Mouse (Mus musculus) heart, adult 2 months (tissue): ENCODE measurements around the gene D930007J09Rik. TPM values are rescaled to one million over a fixed set of nuclear protein-coding genes. Genes with fewer than 3 reads are reported as not detected.

Experiments
- DNase-seq, 2 experiments: peaks; one replicate each; pipeline ENCODE4 v3.0.0; 2021
- H3K27ac ChIP-seq: fragments of 200-600 bp; 2 replicates; pipeline ENCODE4 v1.8.1; 2022
- H3K27me3 ChIP-seq: fragments of 200-500 bp; 2 replicates; pipeline ENCODE4 v1.6.1; 2012; ENCODE audit warnings: mild to moderate bottlenecking, low read length, inconsistent platforms, mixed read lengths; ENCODE audit not compliant: control insufficient read depth, insufficient read depth
- H3K36me3 ChIP-seq: fragments of 200-500 bp; 2 replicates; pipeline ENCODE4 v1.6.1; 2012; ENCODE audit warnings: low read length, inconsistent platforms; ENCODE audit not compliant: control insufficient read depth, insufficient read depth
- H3K4me1 ChIP-seq: fragments of 200-500 bp; 2 replicates; pipeline ENCODE4 v1.6.1; 2011; ENCODE audit warnings: low read length; ENCODE audit not compliant: control insufficient read depth, insufficient read depth
- H3K4me3 ChIP-seq: fragments of 200-600 bp; 2 replicates; pipeline ENCODE4 v1.8.1; 2022
- H3K79me2 ChIP-seq: fragments of 200-500 bp; replicated peaks from 2 replicates; pipeline ENCODE4 v1.6.1; 2012; ENCODE audit warnings: mild to moderate bottlenecking, inconsistent platforms, low read length, moderate library complexity, mixed read lengths; ENCODE audit not compliant: control insufficient read depth, insufficient read depth
- H3K9ac ChIP-seq: fragments of 200-500 bp; 2 replicates; pipeline ENCODE4 v1.6.1; 2012; ENCODE audit warnings: low read depth, mild to moderate bottlenecking, control low read depth, inconsistent platforms, low read length, mixed read lengths
- CTCF ChIP-seq: fragments of 200-600 bp; IDR thresholded peaks from 2 replicates; pipeline ENCODE4 v1.8.1; 2022; ENCODE audit warnings: antibody characterized with exemption, mild to moderate bottlenecking, moderate library complexity
- EP300 ChIP-seq: fragments of 200-500 bp; IDR thresholded peaks from 2 replicates; pipeline ENCODE4 v1.6.1; 2011; ENCODE audit warnings: low read depth, low read length, control low read depth; ENCODE audit not compliant: insufficient read depth
- POLR2A ChIP-seq: fragments of 200-500 bp; IDR thresholded peaks from 2 replicates; pipeline ENCODE4 v1.6.1; 2011; ENCODE audit warnings: mild to moderate bottlenecking, low read depth, low read length, control low read depth; ENCODE audit not compliant: insufficient read depth
- WGBS: fragments of 180-500 bp; shearing (Covaris S2); methylation state at CpG from one replicate; pipeline ENCODE4 v1.1.7; 2018; 5-methylcytosine and 5-hydroxymethylcytosine counted together
- intact Hi-C: fragments of 180-260 bp; cut with DNase I; formaldehyde crosslinking; loops from one replicate; pipeline ENCODE4 v1.15.1; 2025
- long read RNA-seq: library from polyadenylated mRNA; stranded (forward); transcript quantifications from one replicate; pipeline ENCODE4 v2.0.0, GENCODE M21; 2021
- polyA plus RNA-seq: library from polyadenylated mRNA; depleted of rRNA; stranded (reverse); fragments of >200 nt; gene quantifications from 2 replicates; pipeline ENCODE4 v1.2.3, GENCODE M21; 2012; rRNA removed
- total RNA-seq, 2 experiments: library from RNA; stranded (reverse); gene quantifications; 2 replicates each; pipeline ENCODE4 v1.2.3; 2021

The D930007J09Rik gene
- total RNA-seq (not detected), polyA plus RNA-seq (not detected in 2 replicates)
- long read RNA-seq = 0 reads

DNA sequence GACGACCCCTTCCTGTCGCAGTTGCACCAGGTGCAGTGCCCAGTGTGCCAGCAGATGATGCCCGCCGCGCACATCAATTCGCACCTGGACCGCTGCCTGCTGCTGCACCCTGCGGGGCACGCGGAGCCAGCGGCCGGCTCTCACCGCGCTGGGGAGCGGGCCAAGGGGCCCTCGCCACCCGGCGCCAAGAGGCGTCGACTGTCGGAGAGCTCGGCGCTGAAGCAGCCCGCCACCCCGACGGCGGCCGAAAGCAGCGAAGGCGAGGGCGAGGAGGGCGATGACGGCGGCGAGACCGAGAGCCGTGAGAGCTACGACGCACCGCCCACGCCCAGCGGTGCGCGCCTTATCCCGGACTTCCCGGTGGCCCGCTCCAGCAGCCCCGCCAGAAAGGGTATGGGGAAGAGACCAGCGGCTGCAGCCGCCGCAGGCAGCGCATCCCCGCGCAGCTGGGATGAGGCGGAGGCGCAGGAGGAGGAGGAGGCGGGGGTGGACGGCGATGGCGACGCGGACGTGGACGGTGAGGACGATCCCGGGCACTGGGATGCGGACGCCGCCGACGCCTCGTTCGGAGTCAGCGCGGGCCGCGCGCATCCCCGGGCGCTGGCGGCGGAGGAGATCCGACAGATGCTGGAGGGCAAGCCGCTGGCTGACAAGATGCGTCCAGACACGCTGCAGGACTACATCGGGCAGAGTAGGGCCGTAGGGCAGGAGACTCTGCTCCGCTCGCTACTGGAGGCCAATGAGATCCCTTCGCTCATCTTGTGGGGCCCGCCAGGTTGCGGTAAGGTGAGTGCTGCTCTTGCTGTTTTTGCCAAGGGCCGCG, at the start of gene D930007J09Rik:
D930007J09Rik (minus strand) TSS at position 591 of the 823 bp plus-strand sequence.
- peak within 1 kb of the TSS; percentile 99 for H3K4me3 ChIP-seq
- TF ChIP-seq POLR2A = no peak
- TF ChIP-seq EP300 = no peak
- TF ChIP-seq CTCF = no peak
- WGBS = under 1% methylated on average over 93 of the region's 95 CpGs
- peaks cover 2% of the 10 kb centered on the region; the same call in 1 of the 2 replicates for H3K79me2 ChIP-seq
- peak within 1 kb of the TSS; percentile 83 for H3K9ac ChIP-seq
- peaks cover 18% of the 10 kb centered on the region for H3K36me3 ChIP-seq
- no peaks in the 10 kb centered on the region for H3K27me3 ChIP-seq
- intact Hi-C loops = loop anchor here (10.0 kb wide), 2 partner anchors 202 to 998 kb away; partner anchors contain the start of genes Foxc1 and Serpinb9
- peak in 1 of 2 experiments; percentile 67 for DNase-seq
- H3K4me1 ChIP-seq = peaks cover 2% of the 10 kb centered on the region; the same call in 1 of the 2 replicates
- H3K27ac ChIP-seq = peak within 1 kb of the TSS; percentile 82

- H3K9ac ChIP-seq = 0 out of 2 replicates have a peak overlapping the region, but pooled peaks have one; percentile 55
- H3K79me2 ChIP-seq = no peaks in the 10 kb centered on the region
- intact Hi-C loops = no loop called here
- WGBS = 7% methylated on average over 7 of the region's 7 CpGs
- peak; percentile 46 for DNase-seq
- TF ChIP-seq EP300 (no peak), CTCF (peak; percentile 84)
- H3K27me3 ChIP-seq = no peaks in the 10 kb centered on the region
- peaks cover 8% of the 10 kb centered on the region for H3K36me3 ChIP-seq
- no peak overlapping the region for H3K4me3 ChIP-seq
- no peak overlapping the region for H3K27ac ChIP-seq
- H3K4me1 ChIP-seq = peaks cover 17% of the 10 kb centered on the region
These were observed 49.3 kb upstream of the D930007J09Rik start for GRCm38 (mm10) chr13:32851967-32852366.

DNA sequence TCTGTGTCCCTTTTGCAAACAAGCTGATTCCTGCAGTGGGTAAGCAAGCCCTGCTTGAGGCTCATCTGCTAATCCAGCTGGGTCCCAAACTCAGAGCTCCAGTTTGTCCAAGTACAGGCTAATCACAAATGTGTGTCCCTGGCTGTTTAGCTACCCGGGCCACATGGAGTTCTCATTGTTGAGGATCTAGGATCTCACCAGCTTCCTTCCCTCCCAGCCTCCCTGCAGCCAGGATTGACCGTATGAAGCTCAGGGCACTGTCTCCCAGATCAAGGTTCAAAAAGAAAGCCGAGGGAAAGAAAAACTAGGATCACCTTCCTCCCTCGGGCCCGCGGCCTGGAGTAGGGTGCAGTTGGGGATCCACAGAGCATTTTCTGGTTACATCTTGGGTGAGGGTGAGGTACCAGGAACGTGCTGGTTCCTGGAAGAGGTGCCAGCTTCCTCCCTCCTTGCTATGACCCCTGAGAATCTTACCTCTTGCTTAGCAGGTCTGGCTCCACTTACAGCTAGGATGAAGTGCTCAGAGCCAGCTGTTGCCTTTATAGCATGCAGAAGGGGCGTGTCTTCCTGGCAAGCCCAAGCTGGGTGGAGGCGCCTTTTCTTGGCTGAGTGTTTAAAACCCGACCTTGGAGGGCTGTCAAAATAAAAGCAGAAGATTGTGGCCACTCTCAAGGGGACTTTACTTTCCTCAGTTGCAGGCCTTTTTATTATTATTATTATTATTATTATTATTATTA, 48.2 kb upstream of the D930007J09Rik start, which contains the start of gene Serpinb1a:
Serpinb1a (minus strand) TSS at position 518 of the 737 bp plus-strand sequence.
- H3K4me1 ChIP-seq = peaks cover 17% of the 10 kb centered on the region
- H3K9ac ChIP-seq = 0 out of 2 replicates have a peak within 1 kb of the TSS, but pooled peaks have one; percentile 55
- H3K27me3 ChIP-seq = no peaks in the 10 kb centered on the region
- peak within 1 kb of the TSS; percentile 36 for H3K4me3 ChIP-seq
- H3K79me2 ChIP-seq = no peaks in the 10 kb centered on the region
- peaks cover 8% of the 10 kb centered on the region for H3K36me3 ChIP-seq
- DNase-seq = peak; percentile 76 to 84
- H3K27ac ChIP-seq = peak within 1 kb of the TSS; percentile 64
- 28% methylated on average over 10 of the region's 10 CpGs for WGBS
- intact Hi-C loops = no loop called here
- TF ChIP-seq POLR2A (peak; percentile 79), EP300 (no peak), CTCF (no peak)

DNA sequence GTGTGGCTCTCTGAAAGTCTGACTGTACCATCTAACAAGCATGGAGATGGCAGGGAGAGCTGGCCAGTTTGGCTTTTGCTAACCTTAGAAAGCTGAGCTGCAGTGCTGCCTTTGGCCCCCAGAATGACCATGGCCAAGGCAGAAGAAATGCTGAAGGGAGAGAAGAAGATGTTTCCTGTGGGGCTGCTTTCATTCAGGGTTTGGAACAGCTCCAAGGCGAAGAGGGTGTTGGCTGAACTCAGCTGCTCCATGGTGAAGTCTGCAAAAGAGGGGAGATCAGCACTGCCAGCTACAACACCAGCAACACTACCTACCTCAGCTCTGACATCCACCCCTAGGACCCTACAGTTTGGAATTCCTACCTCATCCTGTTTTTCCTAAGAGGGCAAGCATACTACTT, 47.5 kb upstream of the D930007J09Rik start:
- Histone ChIP-seq H3K36me3 (peaks cover 8% of the 10 kb centered on the region), H3K27me3 (no peaks in the 10 kb centered on the region), H3K4me3 (no peak overlapping the region), H3K4me1 (peaks cover 17% of the 10 kb centered on the region), H3K79me2 (no peaks in the 10 kb centered on the region), H3K9ac (no peak overlapping the region), H3K27ac (no peak overlapping the region; the same call in 1 of the 2 replicates)
- intact Hi-C loops = no loop called here
- WGBS = 46% methylated on average over 1 of the region's 1 CpGs
- DNase-seq = peak in 1 of 2 experiments; percentile 24
- TF ChIP-seq CTCF (no peak), EP300 (no peak), POLR2A (no peak)

DNA sequence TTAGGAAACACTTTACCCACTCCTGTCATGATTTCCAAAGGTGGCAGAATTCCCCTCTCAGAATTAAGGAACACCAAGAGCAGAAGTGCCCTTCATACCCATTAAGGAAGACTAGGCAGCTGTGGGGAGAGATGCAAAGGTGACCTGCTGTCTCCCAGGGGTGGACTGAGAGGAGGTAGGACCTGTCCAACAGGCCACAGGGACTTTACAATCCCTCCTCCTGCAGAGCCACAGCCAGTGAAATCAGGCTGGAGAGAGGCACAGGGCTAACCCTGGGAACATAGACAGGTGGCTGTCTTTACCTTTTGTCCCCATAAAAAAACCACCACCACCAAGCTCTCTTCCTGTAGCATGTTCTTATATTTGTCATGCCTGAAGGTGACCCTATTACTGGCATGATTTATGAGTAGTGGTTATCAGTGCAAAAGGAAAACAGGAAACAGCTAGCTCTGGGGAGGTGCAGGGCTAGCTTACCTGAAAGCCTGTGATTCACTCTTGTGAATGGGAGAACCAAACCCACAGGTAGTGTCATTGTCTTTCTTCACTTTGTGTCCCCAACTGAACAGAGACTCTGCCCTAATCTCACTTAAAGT, 47.0 kb upstream of the D930007J09Rik start:
- no peaks in the 10 kb centered on the region for H3K27me3 ChIP-seq
- DNase-seq = no peak
- no peak overlapping the region for H3K4me3 ChIP-seq
- no peaks in the 10 kb centered on the region for H3K79me2 ChIP-seq
- peaks cover 8% of the 10 kb centered on the region for H3K36me3 ChIP-seq
- intact Hi-C loops = no loop called here
- TF ChIP-seq CTCF = no peak
- no peak for TF ChIP-seq POLR2A
- TF ChIP-seq EP300 = no peak
- H3K27ac ChIP-seq = no peak overlapping the region; the same call in 1 of the 2 replicates
- peaks cover 17% of the 10 kb centered on the region for H3K4me1 ChIP-seq
- no peak overlapping the region for H3K9ac ChIP-seq
